Mouse (Mus musculus): ENCODE measurements at regions not wholly inside any gene's neighbourhood (a gene's known extent, or its start where the extent isn't known, plus 50 kb on each side); places are given as distances from the start of the nearest gene placed in this dataset.

- H3K4me3 ChIP-seq (replicated peaks; ENCODE audit: low read length), result no peak overlapping the region
- no peak overlapping the region for H3K27ac ChIP-seq (ENCODE audit: low read length)
- H3K4me2 ChIP-seq (ENCODE audit: low read depth, low read length), result no peak overlapping the region
- H3K4me1 ChIP-seq (ENCODE audit: control insufficient read depth, insufficient read depth, low read length), result no peaks in the 10 kb centered on the region
- H3K9ac ChIP-seq (ENCODE audit: low read length), result no peak overlapping the region
- no peaks in the 10 kb centered on the region for H3K27me3 ChIP-seq (ENCODE audit: control insufficient read depth, insufficient read depth, low read length)
- H3K36me3 ChIP-seq (ENCODE audit: control insufficient read depth, insufficient read depth, low read length), result no peaks in the 10 kb centered on the region
- 89% methylated on average over 4 of the region's 4 CpGs for WGBS
- no peaks in the 10 kb centered on the region for H3K9me3 ChIP-seq (replicated peaks; ENCODE audit: control insufficient read depth, low read length)
- no peak for ATAC-seq (ENCODE audit: insufficient read depth, low FRiP score)
Observed at GRCm38 (mm10) chr3:18295921-18296320, 347.7 kb downstream of the Cypt12 start.

- no peak for ATAC-seq (ENCODE audit: insufficient read depth, low FRiP score)
- 77% methylated on average over 3 of the region's 3 CpGs for WGBS
Observed at GRCm38 (mm10) chr3:18298699-18299098, 350.5 kb downstream of the Cypt12 start.

GRCm38 (mm10) chr3:18299502-18299901 lies 351.3 kb downstream of the Cypt12 start:
- H3K36me3 ChIP-seq (ENCODE audit: control insufficient read depth, insufficient read depth, low read length), result no peaks in the 10 kb centered on the region
- no peak overlapping the region for H3K4me2 ChIP-seq (ENCODE audit: low read depth, low read length)
- H3K27ac ChIP-seq (ENCODE audit: low read length), result no peak overlapping the region
- H3K4me3 ChIP-seq (replicated peaks; ENCODE audit: low read length), result no peak overlapping the region
- H3K9me3 ChIP-seq (replicated peaks; ENCODE audit: control insufficient read depth, low read length), result no peaks in the 10 kb centered on the region
- no peaks in the 10 kb centered on the region for H3K4me1 ChIP-seq (ENCODE audit: control insufficient read depth, insufficient read depth, low read length)
- no peak for ATAC-seq (ENCODE audit: insufficient read depth, low FRiP score)
- no peak overlapping the region for H3K9ac ChIP-seq (ENCODE audit: low read length)
- H3K27me3 ChIP-seq (ENCODE audit: control insufficient read depth, insufficient read depth, low read length), result no peaks in the 10 kb centered on the region
- WGBS, result 58% methylated on average over 2 of the region's 2 CpGs

More at GRCm38 (mm10) chr3:18298699-18299098, 350.5 kb downstream of the Cypt12 start:
- Histone ChIP-seq H3K9ac (ENCODE audit: low read length) (no peak overlapping the region), H3K36me3 (ENCODE audit: control insufficient read depth, insufficient read depth, low read length) (no peaks in the 10 kb centered on the region), H3K27me3 (ENCODE audit: control insufficient read depth, insufficient read depth, low read length) (no peaks in the 10 kb centered on the region), H3K9me3 (replicated peaks; ENCODE audit: control insufficient read depth, low read length) (no peaks in the 10 kb centered on the region), H3K4me2 (ENCODE audit: low read depth, low read length) (no peak overlapping the region), H3K27ac (ENCODE audit: low read length) (no peak overlapping the region), H3K4me1 (ENCODE audit: control insufficient read depth, insufficient read depth, low read length) (no peaks in the 10 kb centered on the region), H3K4me3 (replicated peaks; ENCODE audit: low read length) (no peak overlapping the region)

DNA sequence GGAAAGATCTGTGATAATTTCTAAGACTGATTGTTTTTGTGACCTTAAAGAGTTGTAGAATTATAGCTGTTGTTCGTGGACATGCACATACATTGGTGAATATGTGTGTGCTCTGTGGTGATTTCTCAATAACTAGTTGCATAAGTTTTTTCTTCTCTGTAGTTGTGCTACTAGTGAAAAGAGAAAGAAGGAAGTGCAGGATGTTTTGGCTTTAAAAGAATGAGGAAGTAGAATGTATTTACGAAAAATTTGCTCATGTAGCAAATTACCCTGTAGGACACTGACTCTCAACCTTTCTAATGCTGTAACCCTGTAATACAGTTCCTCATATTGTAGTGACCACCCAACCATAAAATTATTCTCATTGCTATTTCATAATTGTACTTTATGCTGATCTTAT lies 371.2 kb downstream of the Cypt12 start:
- Histone ChIP-seq H3K36me3 (ENCODE audit: control insufficient read depth, insufficient read depth, low read length) (no peaks in the 10 kb centered on the region), H3K4me3 (replicated peaks; ENCODE audit: low read length) (no peak overlapping the region), H3K27me3 (ENCODE audit: control insufficient read depth, insufficient read depth, low read length) (no peaks in the 10 kb centered on the region), H3K4me1 (ENCODE audit: control insufficient read depth, insufficient read depth, low read length) (no peaks in the 10 kb centered on the region), H3K4me2 (ENCODE audit: low read depth, low read length) (no peak overlapping the region), H3K27ac (ENCODE audit: low read length) (no peak overlapping the region), H3K9ac (ENCODE audit: low read length) (no peak overlapping the region), H3K9me3 (replicated peaks; ENCODE audit: control insufficient read depth, low read length) (no peaks in the 10 kb centered on the region)
- WGBS, result 79% methylated on average over 2 of the region's 2 CpGs
- ATAC-seq (ENCODE audit: insufficient read depth, low FRiP score), result no peak

DNA sequence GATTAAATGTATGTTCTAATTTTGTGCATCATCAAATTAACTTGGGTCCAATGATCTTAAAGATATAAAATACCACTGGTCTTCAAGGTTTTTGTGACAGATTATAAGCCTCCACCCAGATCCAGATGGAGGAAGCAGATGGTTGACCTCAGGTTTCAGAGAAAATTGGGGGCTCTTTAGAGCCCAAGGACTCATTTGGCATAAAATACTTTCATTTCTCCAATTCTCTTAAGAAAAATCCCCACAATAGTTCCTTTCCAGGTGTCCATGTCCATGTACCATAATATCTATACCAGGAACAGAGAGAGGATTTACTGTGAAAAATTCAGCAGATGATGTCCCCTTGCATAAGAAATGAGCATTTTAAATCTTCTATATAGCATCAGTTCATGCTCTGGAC lies 385.0 kb downstream of the Cypt12 start:
- no peaks in the 10 kb centered on the region for H3K36me3 ChIP-seq (ENCODE audit: control insufficient read depth, insufficient read depth, low read length)
- no peak for ATAC-seq (ENCODE audit: insufficient read depth, low FRiP score)
- H3K27me3 ChIP-seq (ENCODE audit: control insufficient read depth, insufficient read depth, low read length), result no peaks in the 10 kb centered on the region
- H3K4me2 ChIP-seq (ENCODE audit: low read depth, low read length), result no peak overlapping the region
- H3K9ac ChIP-seq (ENCODE audit: low read length), result no peak overlapping the region
- H3K4me3 ChIP-seq (replicated peaks; ENCODE audit: low read length), result no peak overlapping the region
- no peaks in the 10 kb centered on the region for H3K4me1 ChIP-seq (ENCODE audit: control insufficient read depth, insufficient read depth, low read length)
- no peaks in the 10 kb centered on the region for H3K9me3 ChIP-seq (replicated peaks; ENCODE audit: control insufficient read depth, low read length)
- H3K27ac ChIP-seq (ENCODE audit: low read length), result no peak overlapping the region

DNA sequence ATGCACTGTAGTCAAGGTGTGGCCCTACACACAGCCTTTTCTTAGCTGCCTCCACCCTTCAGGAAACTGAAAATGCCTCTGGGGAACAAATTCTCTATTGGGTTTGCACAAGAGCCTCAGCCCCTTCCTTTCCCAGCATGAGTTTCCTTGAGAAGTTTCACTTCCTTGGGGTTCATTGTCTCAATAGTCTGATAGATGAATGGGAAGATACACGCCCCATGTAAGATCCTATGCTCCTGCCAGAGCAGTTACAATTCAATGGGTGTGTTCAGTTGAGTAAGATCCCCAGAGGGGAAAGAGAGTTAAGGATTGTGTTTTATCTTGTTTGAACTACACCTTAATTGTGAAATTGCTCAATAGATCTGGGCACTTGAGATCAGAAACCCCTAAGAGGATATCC lies 391.0 kb downstream of the Cypt12 start:
- Histone ChIP-seq H3K27ac (ENCODE audit: low read length) (no peak overlapping the region), H3K9me3 (replicated peaks; ENCODE audit: control insufficient read depth, low read length) (no peaks in the 10 kb centered on the region), H3K36me3 (ENCODE audit: control insufficient read depth, insufficient read depth, low read length) (no peaks in the 10 kb centered on the region), H3K9ac (ENCODE audit: low read length) (no peak overlapping the region), H3K27me3 (ENCODE audit: control insufficient read depth, insufficient read depth, low read length) (no peaks in the 10 kb centered on the region), H3K4me1 (ENCODE audit: control insufficient read depth, insufficient read depth, low read length) (no peaks in the 10 kb centered on the region), H3K4me3 (replicated peaks; ENCODE audit: low read length) (no peak overlapping the region), H3K4me2 (ENCODE audit: low read depth, low read length) (no peak overlapping the region)
- WGBS, result 66% methylated on average over 1 of the region's 1 CpGs
- ATAC-seq (ENCODE audit: insufficient read depth, low FRiP score), result no peak

GRCm38 (mm10) chr3:18341757-18342156 lies 393.5 kb downstream of the Cypt12 start:
- Histone ChIP-seq H3K27me3 (ENCODE audit: control insufficient read depth, insufficient read depth, low read length) (no peaks in the 10 kb centered on the region), H3K36me3 (ENCODE audit: control insufficient read depth, insufficient read depth, low read length) (no peaks in the 10 kb centered on the region), H3K9ac (ENCODE audit: low read length) (no peak overlapping the region), H3K4me1 (ENCODE audit: control insufficient read depth, insufficient read depth, low read length) (no peaks in the 10 kb centered on the region), H3K4me3 (replicated peaks; ENCODE audit: low read length) (no peak overlapping the region), H3K9me3 (replicated peaks; ENCODE audit: control insufficient read depth, low read length) (no peaks in the 10 kb centered on the region), H3K4me2 (ENCODE audit: low read depth, low read length) (no peak overlapping the region), H3K27ac (ENCODE audit: low read length) (no peak overlapping the region)
- no peak for ATAC-seq (ENCODE audit: insufficient read depth, low FRiP score)
- 67% methylated on average over 8 of the region's 8 CpGs for WGBS

DNA sequence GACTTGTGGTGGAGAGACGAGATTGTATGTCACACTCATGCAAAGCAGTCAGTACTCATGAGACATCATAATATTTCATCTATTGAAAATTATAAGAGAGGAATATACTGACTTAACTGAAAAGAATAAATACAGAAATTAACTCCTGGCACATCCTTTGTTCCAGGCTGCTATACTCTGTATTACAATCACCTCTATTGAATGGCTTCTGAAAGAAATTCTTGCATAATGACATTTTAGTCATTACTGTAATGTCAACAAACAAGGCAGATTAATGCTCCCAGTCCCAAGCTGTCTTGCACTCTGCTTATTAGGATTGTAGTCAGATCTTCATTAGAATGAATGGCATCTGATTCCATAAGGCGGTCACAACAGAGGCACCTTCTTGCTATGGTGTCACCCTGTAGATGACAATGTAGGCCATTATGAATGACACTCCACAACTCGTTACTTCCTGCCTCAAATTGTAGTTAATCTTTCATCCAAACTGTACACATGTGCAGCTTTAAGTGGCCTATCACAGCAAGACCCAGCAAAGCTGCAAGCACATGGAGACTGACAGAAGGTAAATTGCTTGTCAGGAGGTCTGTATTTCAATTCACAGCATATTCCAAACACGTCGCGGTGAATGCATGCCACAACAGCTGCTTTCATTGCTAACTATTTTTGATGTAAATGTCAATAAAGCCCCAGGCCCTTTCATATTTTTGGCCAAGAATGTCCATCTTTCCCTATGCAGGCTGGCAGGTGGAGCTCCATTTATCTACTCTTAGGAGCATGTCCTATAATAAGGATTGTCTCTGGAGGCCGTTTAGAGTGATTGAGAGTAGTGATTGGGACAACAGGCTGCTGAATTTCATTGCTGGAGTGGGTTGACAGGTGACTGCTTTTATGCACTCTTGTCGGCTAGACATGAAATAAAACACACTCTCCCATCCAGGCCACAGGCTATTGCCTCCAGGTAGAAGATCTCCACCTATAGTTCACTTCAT lies 430.1 kb downstream of the Cypt12 start:
- Histone ChIP-seq H3K9ac (ENCODE audit: low read length) (no peak overlapping the region), H3K27ac (ENCODE audit: low read length) (no peak overlapping the region), H3K36me3 (ENCODE audit: control insufficient read depth, insufficient read depth, low read length) (no peaks in the 10 kb centered on the region), H3K9me3 (replicated peaks; ENCODE audit: control insufficient read depth, low read length) (no peaks in the 10 kb centered on the region), H3K4me2 (ENCODE audit: low read depth, low read length) (no peak overlapping the region), H3K4me1 (ENCODE audit: control insufficient read depth, insufficient read depth, low read length) (no peaks in the 10 kb centered on the region), H3K4me3 (replicated peaks; ENCODE audit: low read length) (no peak overlapping the region), H3K27me3 (ENCODE audit: control insufficient read depth, insufficient read depth, low read length) (no peaks in the 10 kb centered on the region)
- no peak for ATAC-seq (ENCODE audit: insufficient read depth, low FRiP score)
- 65% methylated on average over 8 of the region's 8 CpGs for WGBS

DNA sequence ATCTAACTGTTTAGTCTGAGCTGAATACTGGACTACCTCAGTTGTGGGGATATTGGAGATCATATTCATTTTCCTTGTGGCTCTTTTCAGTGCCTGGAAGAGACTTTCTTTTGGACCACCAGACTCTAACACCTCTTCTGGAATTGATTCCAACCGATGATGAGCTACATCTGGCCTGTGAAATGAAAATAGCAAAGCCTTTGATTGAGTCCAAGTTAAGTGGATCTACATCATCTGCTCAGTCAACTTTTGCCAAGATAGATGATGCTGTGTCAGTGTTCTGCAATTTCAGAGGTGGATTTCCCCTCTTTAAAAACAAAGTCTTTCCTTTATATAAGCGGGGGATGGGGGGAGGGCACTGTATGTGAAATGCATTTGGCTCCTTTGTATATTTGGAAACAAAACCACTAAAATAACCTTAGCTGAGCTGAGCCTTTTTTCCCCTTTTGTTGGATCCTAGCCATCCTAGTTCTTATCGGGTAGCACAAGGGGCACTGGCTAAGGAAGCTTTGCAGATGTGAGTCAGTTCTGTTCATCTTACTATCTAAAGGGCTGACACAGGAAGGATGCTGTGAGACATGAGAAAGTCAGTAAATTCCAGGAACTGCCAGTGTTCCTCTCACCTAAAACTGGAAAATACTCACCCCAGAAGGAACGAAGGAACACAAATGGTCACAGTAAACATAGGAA lies 473.8 kb downstream of the Cypt12 start:
- Histone ChIP-seq H3K27ac (ENCODE audit: low read length) (no peak overlapping the region), H3K9me3 (replicated peaks; ENCODE audit: control insufficient read depth, low read length) (no peaks in the 10 kb centered on the region), H3K4me1 (ENCODE audit: control insufficient read depth, insufficient read depth, low read length) (no peaks in the 10 kb centered on the region), H3K27me3 (ENCODE audit: control insufficient read depth, insufficient read depth, low read length) (no peaks in the 10 kb centered on the region), H3K36me3 (ENCODE audit: control insufficient read depth, insufficient read depth, low read length) (no peaks in the 10 kb centered on the region), H3K9ac (ENCODE audit: low read length) (no peak overlapping the region), H3K4me3 (replicated peaks; ENCODE audit: low read length) (no peak overlapping the region), H3K4me2 (ENCODE audit: low read depth, low read length) (no peak overlapping the region)
- 62% methylated on average over 4 of the region's 4 CpGs for WGBS
- no peak for ATAC-seq (ENCODE audit: insufficient read depth, low FRiP score)

All from stomach, embryonic 16.5 days (tissue).